Mouse (Mus musculus) lung, postnatal 36 days (tissue): ENCODE measurements around the gene Marc1.

Experiments
- DNase-seq: peaks from one replicate; pipeline ENCODE4 v3.0.0; 2022; ENCODE audit warnings: mixed read lengths

Marc1 gene

DNA sequence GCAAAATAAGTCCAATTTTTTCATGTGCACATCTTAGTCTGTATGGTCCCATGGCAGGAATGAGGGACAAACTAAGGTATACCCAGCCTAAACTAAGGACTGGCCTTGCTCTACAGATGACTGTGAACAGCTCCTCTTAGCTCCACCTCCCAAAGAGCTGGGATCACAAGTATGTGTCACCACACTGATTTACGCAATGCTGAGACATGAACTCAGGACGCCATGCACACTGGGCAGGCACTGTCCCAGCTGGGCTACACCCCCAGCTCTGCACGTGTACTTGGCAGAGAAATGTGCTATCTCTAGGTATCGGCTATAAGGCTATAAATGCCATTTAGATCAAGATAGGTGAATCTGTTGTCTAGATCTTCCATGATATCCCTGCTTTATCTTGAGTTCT lies 49.1 kb downstream of the Marc1 start:
- no peak for DNase-seq

DNA sequence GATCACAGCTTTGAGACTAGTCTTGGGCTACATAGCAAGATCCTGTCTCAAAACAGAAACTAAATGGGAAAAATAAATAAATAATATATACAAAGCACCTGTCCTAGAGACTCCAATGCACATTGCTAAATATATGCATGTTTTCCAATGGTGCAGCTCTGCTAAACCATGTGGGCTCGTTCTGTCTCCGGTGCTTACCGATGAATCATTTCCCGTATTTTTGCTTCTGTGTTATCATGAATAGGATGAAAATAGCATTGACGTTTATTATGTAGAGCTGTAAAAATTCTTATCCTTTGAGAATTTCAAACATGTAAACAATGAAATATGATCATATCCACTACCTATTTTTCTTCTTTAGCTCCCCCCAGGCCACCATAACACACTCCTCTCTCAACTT lies 58.4 kb downstream of the Marc1 start:
- DNase-seq, result no peak

DNA sequence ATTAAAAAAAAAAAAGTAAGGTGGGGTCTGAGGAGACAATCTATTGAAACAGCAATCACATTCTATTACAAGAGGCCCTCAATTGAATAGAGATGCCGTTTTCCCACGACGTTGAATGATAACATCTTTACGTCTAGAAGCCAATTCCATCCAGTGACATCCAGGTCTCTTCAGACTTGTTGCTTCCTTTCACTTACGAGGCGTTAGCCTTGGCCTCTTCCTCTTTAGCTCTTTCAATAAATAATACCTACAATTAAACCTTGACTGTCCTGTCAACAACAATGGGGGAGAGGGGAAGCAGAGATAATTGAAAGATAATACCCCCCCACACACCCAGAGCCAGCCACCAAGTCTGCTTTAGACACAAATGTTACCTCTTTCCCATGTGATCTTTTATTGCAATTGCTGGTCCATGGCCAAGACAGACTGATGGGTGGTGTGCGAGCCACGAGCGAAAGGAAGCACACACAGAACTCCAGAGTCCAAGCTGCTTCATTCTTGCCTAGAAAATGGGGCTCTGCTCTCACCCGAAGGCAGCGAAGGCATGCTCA lies 60.9 kb downstream of the Marc1 start:
- peak; percentile 29 for DNase-seq

DNA sequence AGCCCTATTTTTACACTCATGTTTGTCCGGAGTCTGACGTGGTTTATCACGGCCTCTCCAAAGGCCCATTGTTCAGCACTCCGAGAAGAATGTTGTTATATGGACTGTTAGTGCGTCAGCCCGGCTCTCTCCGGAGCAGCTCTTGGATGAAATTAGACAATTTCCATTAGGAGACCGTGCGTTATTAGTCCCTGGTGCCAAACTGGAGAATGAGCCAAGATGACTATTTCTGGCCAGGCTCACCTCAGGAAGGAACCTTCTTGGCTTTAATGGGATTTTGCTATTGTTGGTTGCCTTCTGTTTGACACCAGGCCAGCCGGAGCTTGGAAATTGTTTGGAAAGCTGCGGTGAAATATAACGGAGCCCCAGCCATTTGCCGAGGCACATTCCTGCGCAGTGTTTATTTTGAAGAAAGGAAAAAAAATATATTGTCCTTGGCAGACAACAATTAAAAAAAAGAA lies 62.4 kb downstream of the Marc1 start:
- peak; percentile 83 for DNase-seq

DNA sequence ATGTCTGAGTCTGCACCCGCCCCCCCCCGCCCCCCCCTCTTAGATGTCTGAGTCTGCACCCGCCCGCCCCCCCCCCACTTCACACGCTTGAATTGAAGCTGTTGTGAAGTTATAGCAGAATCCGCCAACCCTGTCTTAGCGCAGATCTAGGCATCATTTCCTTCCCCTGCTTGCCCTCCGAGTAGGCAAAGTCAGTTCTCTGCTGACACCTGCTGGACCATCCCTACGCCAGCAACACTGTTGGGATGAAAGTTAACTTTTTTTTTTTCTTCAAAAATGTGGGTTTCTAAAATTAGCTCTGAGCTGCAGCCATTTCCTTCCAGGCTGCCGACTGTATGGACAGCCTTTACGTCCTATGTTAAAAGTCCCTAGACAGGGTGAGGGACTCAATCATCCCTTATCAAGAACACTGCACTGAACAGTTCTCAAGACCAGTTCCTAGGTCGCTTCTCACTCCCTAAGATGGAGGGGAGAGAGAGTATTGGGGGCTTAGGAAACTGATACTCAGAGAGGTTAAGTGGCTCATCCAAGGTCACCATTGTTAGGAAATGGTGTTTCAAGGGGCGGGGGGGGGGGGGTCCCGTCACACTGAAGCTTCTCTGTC lies 73.1 kb downstream of the Marc1 start:
- DNase-seq, result peak; percentile 83

DNA sequence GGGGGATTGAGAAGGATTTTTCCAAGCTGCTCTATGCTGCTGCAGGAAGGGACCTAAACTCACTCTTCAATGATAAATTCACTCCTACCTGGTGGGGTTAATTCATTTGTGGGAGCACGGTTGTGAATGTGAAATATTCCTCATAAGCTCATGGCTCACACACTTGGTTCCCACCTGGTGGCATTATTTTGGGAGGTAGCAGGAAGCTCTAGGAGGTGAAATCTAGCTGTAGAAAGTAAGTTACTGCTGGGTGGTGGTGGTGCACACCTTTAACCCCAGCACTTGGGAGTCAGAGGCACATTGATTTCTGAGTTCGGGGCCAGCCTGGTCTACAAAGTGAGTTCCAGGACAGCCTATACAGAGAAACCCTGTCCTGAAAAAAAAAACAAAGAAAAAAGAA lies 73.9 kb downstream of the Marc1 start:
- no peak for DNase-seq
